Mouse (Mus musculus) adrenal gland, postnatal 14 days (tissue): ENCODE results near the gene Zfp977. TPM values are rescaled to one million over a fixed set of nuclear protein-coding genes. Genes with fewer than 3 reads are reported as not detected.
"Not testable (repeated sequence)": the region's sequence is repeated elsewhere in the genome, so short reads cannot be mapped to it uniquely, and the experiment has no call there.

ENCODE experiments used
- DNase-seq: peaks from one replicate; pipeline ENCODE4 v3.0.0; 2021; ENCODE audit warnings: mixed read lengths
- long read RNA-seq, 2 experiments: library from polyadenylated mRNA; stranded (forward); transcript quantifications; one replicate each; pipeline ENCODE4 v2.0.0; 2021
- microRNA-seq, 2 experiments: library from miRNA; unstranded; fragments of <30 nt; microRNA quantifications; one replicate each; pipeline ENCODE4 v1.2.0; 2021
- total RNA-seq: library from RNA; stranded (reverse); gene quantifications from 2 replicates; pipeline ENCODE4 v1.2.3, GENCODE M21; 2021

Zfp977 gene
- total RNA-seq = 1.2 and 2.0 TPM in 2 replicates
- long read RNA-seq, experiment 1, partial matches to known transcripts = 0 of 1 reads
- long read RNA-seq, experiment 1, other reads (novel, unspliced or antisense) = 0 of 1 reads
- long read RNA-seq, experiment 2 = 0 reads

GRCm38 (mm10) chr7:42592413-42592812, at the start of gene Zfp977:
Gene Zfp977 (minus strand): TSS chr7:42592547.
- not testable (repeated sequence) for DNase-seq

- not testable (repeated sequence) for DNase-seq
Measured at GRCm38 (mm10) chr7:42631031-42631430, 38.7 kb upstream of the Zfp977 start.

- not testable (repeated sequence) for DNase-seq
Measured at GRCm38 (mm10) chr7:42595666-42596065, 3.3 kb upstream of the Zfp977 start.

GRCm38 (mm10) chr7:42591311-42591710, 1.0 kb downstream of the Zfp977 start:
- DNase-seq = not testable (repeated sequence)

GRCm38 (mm10) chr7:42578488-42578887, 13.9 kb downstream of the Zfp977 start, which contains the start of gene Gm21028:
Gene Gm21028 (minus strand): TSS chr7:42578588.
- DNase-seq = no peak

- DNase-seq = no peak
Measured at GRCm38 (mm10) chr7:42551766-42552165, 40.6 kb downstream of the Zfp977 start.

Small RNAs within 50 kb of the gene (microRNA-seq; reads per million reads assigned to microRNA genes)
- 0 reads per million in 2 experiments for gene Gm24938

Other genes with a start within 250 kb of the Zfp977 start
- gene 4933421I07Rik, start 144.4 kb downstream of the Zfp977 start, total RNA-seq = not detected in 2 replicates
- 15.1 and 15.7 TPM in 2 replicates for gene Zfp141, start 86.8 kb downstream of the Zfp977 start, total RNA-seq
- gene Gm21028, start 14.0 kb downstream of the Zfp977 start, total RNA-seq = not detected in 2 replicates
- gene Zfp976, start 50.0 kb upstream of the Zfp977 start, total RNA-seq = 3.7 TPM in 2 replicates
- 4.6 and 5.3 TPM in 2 replicates for gene Zfp975, start 100.2 kb upstream of the Zfp977 start, total RNA-seq
- 0.11 and 0.52 TPM in 2 replicates for gene Gm17067, start 134.5 kb upstream of the Zfp977 start, total RNA-seq
- gene Vmn2r62, start 201.0 kb upstream of the Zfp977 start, total RNA-seq = not detected in 2 replicates